ENCODE assay signal across 8 mouse cellular contexts in genomic region chr2:167071266-167071640, GRCm38 (mm10). TPM values are rescaled to one million over a fixed set of nuclear protein-coding genes. Genes with fewer than 3 reads are reported as not detected.
DNase-seq lines count a peak whose midpoint lies in the region; ATAC-seq and TF ChIP-seq lines count a peak whose summit lies in the region.

No protein-coding gene starts in this region.

- no peak for TF ChIP-seq EP300 in lung, postnatal 0 days (IDR thresholded peaks at IDR 0.05)

- no peaks in the 10 kb centered on the region for H3K27me3 ChIP-seq in lung, postnatal 0 days (replicated peaks; ENCODE audit: insufficient read depth, low read length)
- no peaks in the 10 kb centered on the region for H3K27me3 ChIP-seq in limb, embryonic 11.5 days (ENCODE audit: control insufficient read depth, insufficient read depth, low read length)
- no peaks in the 10 kb centered on the region for H3K27me3 ChIP-seq in small intestine, adult 2 months (ENCODE audit: control insufficient read depth, insufficient read depth, low read length)

- no peak for TF ChIP-seq CTCF in lung, postnatal 0 days (IDR thresholded peaks at IDR 0.05)
- no peak for TF ChIP-seq CTCF in small intestine, adult 2 months (IDR thresholded peaks at IDR 0.05; ENCODE audit: extremely low read depth, insufficient read length, insufficient replicate concordance, low read depth, low read length)

- no peak for TF ChIP-seq POLR2A in small intestine, adult 2 months (IDR thresholded peaks at IDR 0.05; ENCODE audit: low read depth, low read length)

- DNase-seq in cerebellum, adult 9-11 months = peak; percentile 17
- no peak for DNase-seq in cerebellum, adult 11-12 months
- no peak for DNase-seq in lung, postnatal 0 days (ENCODE audit: low spot score)
- DNase-seq in lung, adult 18-20 months = no peak
- no peak for DNase-seq in limb, embryonic 11.5 days (ENCODE audit: low spot score)
- no peak for DNase-seq in yolk sac, embryonic 10.5 days (ENCODE audit: low spot score)
- no peak for DNase-seq in left cerebral cortex, postnatal 14 days (ENCODE audit: low spot score in 2 of 2)

- no peaks in the 10 kb centered on the region for H3K36me3 ChIP-seq in lung, postnatal 0 days (ENCODE audit: insufficient read depth, low read length)
- H3K36me3 ChIP-seq in limb, embryonic 11.5 days (ENCODE audit: control insufficient read depth, insufficient read depth, low read length) = no peaks in the 10 kb centered on the region
- no peaks in the 10 kb centered on the region for H3K36me3 ChIP-seq in small intestine, adult 2 months (ENCODE audit: control insufficient read depth, insufficient read depth, low read length)

- H3K27ac ChIP-seq in lung, postnatal 0 days (ENCODE audit: low read length) = no peak overlapping the region
- no peak overlapping the region for H3K27ac ChIP-seq in limb, embryonic 11.5 days (replicated peaks; ENCODE audit: low read depth, low read length)
- no peak overlapping the region for H3K27ac ChIP-seq in small intestine, adult 2 months (ENCODE audit: insufficient read depth, low read depth, low read length)

- H3K4me3 ChIP-seq in lung, postnatal 0 days (ENCODE audit: low read depth, low read length) = peak overlapping the region; percentile 35
- peak overlapping the region; percentile 27 for H3K4me3 ChIP-seq in limb, embryonic 11.5 days (ENCODE audit: low read depth, low read length)
- H3K4me3 ChIP-seq in small intestine, adult 2 months (ENCODE audit: low read depth, low read length) = peak overlapping the region; percentile 54

- no peak for ATAC-seq in lung, postnatal 0 days
- ATAC-seq in limb, embryonic 11.5 days (ENCODE audit: insufficient number of reproducible peaks, low FRiP score, low TSS enrichment, low read depth) = no peak

- H3K4me2 ChIP-seq in lung, postnatal 0 days (replicated peaks; ENCODE audit: low read depth, low read length) = peak overlapping the region; percentile 58
- peak overlapping the region; percentile 47 for H3K4me2 ChIP-seq in limb, embryonic 11.5 days (ENCODE audit: low read depth, severe bottlenecking)

- WGBS in lung, postnatal 0 days = 19% methylated on average over 12 of the region's 12 CpGs
- WGBS in limb, embryonic 11.5 days = 20% methylated on average over 12 of the region's 12 CpGs
- WGBS in small intestine, adult 2 months = 15% methylated on average over 12 of the region's 12 CpGs

- H3K9ac ChIP-seq in lung, postnatal 0 days (replicated peaks; ENCODE audit: low read depth) = 0 out of 2 replicates have a peak overlapping the region, but pooled peaks have one; percentile 16
- H3K9ac ChIP-seq in limb, embryonic 11.5 days (ENCODE audit: low read length) = no peak overlapping the region

- H3K4me1 ChIP-seq in lung, postnatal 0 days (ENCODE audit: insufficient read depth, low read depth, low read length) = peaks cover 4% of the 10 kb centered on the region; the same call in 1 of the 2 replicates
- no peaks in the 10 kb centered on the region for H3K4me1 ChIP-seq in limb, embryonic 11.5 days (ENCODE audit: control insufficient read depth, insufficient read depth, low read length)
- H3K4me1 ChIP-seq in small intestine, adult 2 months (ENCODE audit: control insufficient read depth, insufficient read depth, insufficient read length, low read length) = peaks cover 25% of the 10 kb centered on the region

- no peaks in the 10 kb centered on the region for H3K9me3 ChIP-seq in lung, postnatal 0 days (ENCODE audit: low read length)
- H3K9me3 ChIP-seq in limb, embryonic 11.5 days (ENCODE audit: control insufficient read depth, low read length) = no peaks in the 10 kb centered on the region

- intact Hi-C loops in left cerebral cortex, postnatal 14 days (cut with DNase I) = loop anchor here (5.0 to 10.0 kb wide), 2 partner anchors 206 to 424 kb away; partner anchors contain the start of genes Rnf114 and Spata2

RNA-seq across cellular contexts. Expression of gene Znfx1, which starts 8.4 kb away (rescaled TPM):
- polyA plus RNA-seq in lung, postnatal 0 days (2015; fragmentation: Nextera tagmentation; extraction: Ambion mirVana) = 9.8 and 9.9 TPM in 2 replicates
- polyA plus RNA-seq in limb, embryonic 11.5 days (2014; fragmentation: Nextera tagmentation; extraction: Ambion mirVana) = 4.7 and 5.6 TPM in 2 replicates
- polyA plus RNA-seq in small intestine, adult 2 months (2012; rRNA removed) = 21.0 and 56.0 TPM in 2 replicates
- total RNA-seq in left cerebral cortex, postnatal 14 days (2021) = 10 to 100 TPM; 41.5 to 43.9 TPM

RNA-seq across cellular contexts. Expression of gene Ddx27, which starts 56.3 kb away (rescaled TPM):
- 21.8 and 21.9 TPM in 2 replicates for polyA plus RNA-seq in lung, postnatal 0 days (2015; fragmentation: Nextera tagmentation; extraction: Ambion mirVana)
- 49.3 and 54.0 TPM in 2 replicates for polyA plus RNA-seq in limb, embryonic 11.5 days (2014; fragmentation: Nextera tagmentation; extraction: Ambion mirVana)
- polyA plus RNA-seq in small intestine, adult 2 months (2012; rRNA removed) = 6.4 and 14.7 TPM in 2 replicates
- 10 to 100 TPM; 29.0 to 31.3 TPM for total RNA-seq in left cerebral cortex, postnatal 14 days (2021)
